In the genomic region with DNA sequence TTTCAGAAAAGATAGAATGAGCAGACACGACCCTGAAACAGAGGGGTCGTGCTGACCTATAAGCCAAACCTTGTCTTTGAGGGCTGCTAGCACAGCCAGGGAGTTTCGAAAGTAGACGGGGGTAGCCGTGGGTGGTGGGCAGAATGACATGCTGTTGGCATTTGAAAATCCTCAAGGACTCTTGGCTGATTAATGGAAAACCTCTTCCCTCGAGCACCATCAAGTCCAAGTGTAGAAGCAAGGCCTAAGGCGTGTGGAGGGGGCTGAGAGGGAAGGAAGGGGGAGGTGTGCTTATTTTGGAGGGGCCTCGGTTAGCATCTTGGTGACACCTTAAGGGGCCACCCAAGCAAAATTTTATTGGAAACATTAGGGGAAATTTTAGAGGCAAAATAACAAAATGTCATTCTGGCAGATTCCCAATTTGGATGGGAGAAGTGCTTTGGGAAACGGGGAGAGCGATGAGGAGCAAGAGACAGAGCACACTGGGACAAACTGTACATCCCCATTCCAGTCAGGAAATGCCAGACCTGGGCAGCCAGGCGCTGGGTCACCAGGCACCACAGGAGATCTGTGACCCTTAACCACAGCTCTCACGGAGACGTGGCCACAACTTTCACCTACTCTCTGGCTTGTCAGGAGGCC, we compare ENCODE assay signal across 13 mouse cellular contexts.
DNase-seq lines count a peak whose midpoint lies in the region; ATAC-seq and TF ChIP-seq lines count a peak whose summit lies in the region.
"Had no signal": no experiment of that assay in that cellular context is flagged by ENCODE, and none has a peak within 500 bp of the region (broad histone marks: within the 10 kb centered on the region; RNA-seq: fewer than 3 reads in every experiment).

No protein-coding gene starts in this region.

- H3K9ac ChIP-seq in hindbrain, embryonic 11.5 days (ENCODE audit: low read depth, low read length) = no peak overlapping the region
- H3K9ac ChIP-seq in hindbrain, postnatal 0 days (replicated peaks; ENCODE audit: low read length) = no peak overlapping the region
- H3K9ac ChIP-seq in midbrain, embryonic 14.5 days (replicated peaks; ENCODE audit: low read length) = no peak overlapping the region
- H3K9ac ChIP-seq in midbrain, postnatal 0 days (replicated peaks; ENCODE audit: low read length, poor library complexity, severe bottlenecking) = no peak overlapping the region
- peak overlapping the region; percentile 56; the same call in 1 of the 2 replicates for H3K9ac ChIP-seq in stomach, embryonic 16.5 days (ENCODE audit: low read length)
- H3K9ac ChIP-seq: limb, embryonic 13.5 days had no signal

- no peak overlapping the region for H3K4me3 ChIP-seq in hindbrain, embryonic 11.5 days (ENCODE audit: low read depth, low read length)
- no peak overlapping the region for H3K4me3 ChIP-seq in hindbrain, postnatal 0 days (ENCODE audit: low read length)
- no peak overlapping the region for H3K4me3 ChIP-seq in midbrain, embryonic 14.5 days (replicated peaks; ENCODE audit: low read depth, low read length)
- no peak overlapping the region for H3K4me3 ChIP-seq in midbrain, postnatal 0 days (ENCODE audit: low read depth, low read length)
- no peak overlapping the region for H3K4me3 ChIP-seq in stomach, embryonic 16.5 days (replicated peaks; ENCODE audit: low read length)
- H3K4me3 ChIP-seq: limb, embryonic 13.5 days had no signal

- H3K4me2 ChIP-seq in hindbrain, embryonic 11.5 days (replicated peaks; ENCODE audit: low read depth, low read length) = no peak overlapping the region
- no peak overlapping the region for H3K4me2 ChIP-seq in hindbrain, postnatal 0 days (ENCODE audit: low read depth, low read length)
- H3K4me2 ChIP-seq in midbrain, embryonic 14.5 days (ENCODE audit: low read length) = no peak overlapping the region
- H3K4me2 ChIP-seq in midbrain, postnatal 0 days (ENCODE audit: low read depth, low read length, poor library complexity, severe bottlenecking) = no peak overlapping the region
- no peak overlapping the region for H3K4me2 ChIP-seq in stomach, embryonic 16.5 days (ENCODE audit: low read depth, low read length)
- H3K4me2 ChIP-seq: limb, embryonic 13.5 days had no signal

- peak; percentile 45; the same call in 1 of the 2 replicates for ATAC-seq in hindbrain, embryonic 11.5 days (ENCODE audit: low FRiP score)
- no peak for ATAC-seq in hindbrain, postnatal 0 days
- ATAC-seq in midbrain, embryonic 14.5 days (ENCODE audit: low FRiP score, low TSS enrichment) = no peak
- ATAC-seq in midbrain, postnatal 0 days (ENCODE audit: low FRiP score) = no peak
- ATAC-seq in stomach, embryonic 16.5 days (ENCODE audit: insufficient read depth, low FRiP score) = no peak

- 61% methylated on average over 13 of the region's 13 CpGs for WGBS in hindbrain, embryonic 11.5 days
- whole genome bisulfite sequencing in hindbrain, postnatal 0 days = 42% methylated on average over 13 of the region's 13 CpGs
- WGBS in midbrain, embryonic 14.5 days = 56% methylated on average over 13 of the region's 13 CpGs
- 65% methylated on average over 13 of the region's 13 CpGs for WGBS in midbrain, postnatal 0 days
- WGBS in stomach, embryonic 16.5 days = 55% methylated on average over 13 of the region's 13 CpGs

- no peaks in the 10 kb centered on the region for H3K36me3 ChIP-seq in hindbrain, embryonic 11.5 days (ENCODE audit: control insufficient read depth, insufficient read depth, low read length)
- H3K36me3 ChIP-seq in hindbrain, postnatal 0 days (ENCODE audit: insufficient read depth, low read length) = peaks cover 6% of the 10 kb centered on the region; the same call in 1 of the 2 replicates
- H3K36me3 ChIP-seq in midbrain, embryonic 14.5 days (ENCODE audit: control insufficient read depth, insufficient read depth, low read length) = peaks cover 7% of the 10 kb centered on the region; the same call in 1 of the 2 replicates
- peaks cover 17% of the 10 kb centered on the region; the same call in 1 of the 2 replicates for H3K36me3 ChIP-seq in midbrain, postnatal 0 days (ENCODE audit: insufficient read depth, low read length)
- H3K36me3 ChIP-seq in stomach, embryonic 16.5 days (ENCODE audit: control insufficient read depth, insufficient read depth, low read length) = no peaks in the 10 kb centered on the region

- H3K27me3 ChIP-seq in hindbrain, embryonic 11.5 days (ENCODE audit: control insufficient read depth, insufficient read depth, low read length) = no peaks in the 10 kb centered on the region
- H3K27me3 ChIP-seq in hindbrain, postnatal 0 days (ENCODE audit: insufficient read depth, low read length) = no peaks in the 10 kb centered on the region
- H3K27me3 ChIP-seq in midbrain, embryonic 14.5 days (ENCODE audit: control insufficient read depth, insufficient read depth, low read length) = no peaks in the 10 kb centered on the region
- H3K27me3 ChIP-seq in midbrain, postnatal 0 days (ENCODE audit: insufficient read depth, low read length) = no peaks in the 10 kb centered on the region
- no peaks in the 10 kb centered on the region for H3K27me3 ChIP-seq in stomach, embryonic 16.5 days (ENCODE audit: control insufficient read depth, insufficient read depth, low read length)
- H3K27me3 ChIP-seq: limb, embryonic 13.5 days had no signal

- H3K9me3 ChIP-seq in hindbrain, embryonic 11.5 days (ENCODE audit: control insufficient read depth, low read length) = no peaks in the 10 kb centered on the region
- no peaks in the 10 kb centered on the region for H3K9me3 ChIP-seq in hindbrain, postnatal 0 days (ENCODE audit: low read length)
- H3K9me3 ChIP-seq in midbrain, embryonic 14.5 days (ENCODE audit: control insufficient read depth, low read length) = no peaks in the 10 kb centered on the region
- no peaks in the 10 kb centered on the region for H3K9me3 ChIP-seq in midbrain, postnatal 0 days (ENCODE audit: low read length)
- no peaks in the 10 kb centered on the region for H3K9me3 ChIP-seq in stomach, embryonic 16.5 days (replicated peaks; ENCODE audit: control insufficient read depth, low read length)
- H3K9me3 ChIP-seq: limb, embryonic 13.5 days had no signal

- peak overlapping the region; percentile 8; the same call in 1 of the 2 replicates for H3K27ac ChIP-seq in hindbrain, embryonic 11.5 days (ENCODE audit: low read depth, low read length)
- H3K27ac ChIP-seq in hindbrain, postnatal 0 days = no peak overlapping the region
- 0 out of 2 replicates have a peak overlapping the region, but pooled peaks have one; percentile 20 for H3K27ac ChIP-seq in midbrain, embryonic 14.5 days (replicated peaks; ENCODE audit: low read depth, low read length)
- H3K27ac ChIP-seq in midbrain, postnatal 0 days (ENCODE audit: low read depth, low read length) = no peak overlapping the region
- H3K27ac ChIP-seq in stomach, embryonic 16.5 days (ENCODE audit: low read length) = peak overlapping the region; percentile 72; the same call in 1 of the 2 replicates

- peak; percentile 26 for DNase-seq in adrenal gland, postnatal 25 days
- no peak for DNase-seq in adrenal gland, postnatal 4 days (ENCODE audit: low spot score in 2 of 2)
- no peak for DNase-seq in hindbrain, embryonic 11.5 days (ENCODE audit: low spot score)
- no peak for DNase-seq in hindbrain, postnatal 0 days (ENCODE audit: low spot score)
- no peak for DNase-seq in midbrain, embryonic 14.5 days
- DNase-seq in midbrain, postnatal 0 days (ENCODE audit: low spot score) = no peak
- no peak for DNase-seq in ovary, adult 18-20 months (ENCODE audit: low spot score)
- DNase-seq: gastrocnemius, postnatal 10 days; heart, postnatal 14 days; layer of hippocampus, adult 9-11 months; thymus, postnatal 4 days had no signal

- no peaks in the 10 kb centered on the region; the same call in 1 of the 2 replicates for H3K4me1 ChIP-seq in hindbrain, embryonic 11.5 days (replicated peaks; ENCODE audit: control insufficient read depth, insufficient read depth, low read length)
- H3K4me1 ChIP-seq in hindbrain, postnatal 0 days (ENCODE audit: insufficient read depth, low read length) = peaks cover 11% of the 10 kb centered on the region; the same call in 1 of the 2 replicates
- peaks cover 7% of the 10 kb centered on the region; the same call in 1 of the 2 replicates for H3K4me1 ChIP-seq in midbrain, embryonic 14.5 days (ENCODE audit: control insufficient read depth, insufficient read depth, low read length)
- H3K4me1 ChIP-seq in midbrain, postnatal 0 days (ENCODE audit: insufficient read depth, low read length) = no peaks in the 10 kb centered on the region
- peaks cover 64% of the 10 kb centered on the region for H3K4me1 ChIP-seq in stomach, embryonic 16.5 days (ENCODE audit: control insufficient read depth, insufficient read depth, low read length)

- no peak for TF ChIP-seq CTCF in hindbrain, postnatal 0 days (IDR thresholded peaks at IDR 0.05; ENCODE audit: low read depth)
- TF ChIP-seq CTCF in midbrain, postnatal 0 days (IDR thresholded peaks at IDR 0.05) = no peak

Comparison
In these comparisons a context has a peak if more than half of its experiments do, and no peak if none do; other contexts are left out.
1. H3K27ac ChIP-seq: peak in hindbrain, embryonic 11.5 days (single experiment), midbrain, embryonic 14.5 days (single experiment) and stomach, embryonic 16.5 days (single experiment); none in hindbrain, postnatal 0 days (single experiment) and midbrain, postnatal 0 days (single experiment).